Mouse (Mus musculus): ENCODE data around the gene Arhgap20. TPM values are rescaled to one million over a fixed set of nuclear protein-coding genes. Genes with fewer than 3 reads are reported as not detected.
A peak's percentile ranks its signal among the peaks of the same experiment; 100 is the strongest.

The Arhgap20 gene
- total RNA-seq, 2 experiments from 2014 or later: 93.0 to 93.3 TPM

DNA sequence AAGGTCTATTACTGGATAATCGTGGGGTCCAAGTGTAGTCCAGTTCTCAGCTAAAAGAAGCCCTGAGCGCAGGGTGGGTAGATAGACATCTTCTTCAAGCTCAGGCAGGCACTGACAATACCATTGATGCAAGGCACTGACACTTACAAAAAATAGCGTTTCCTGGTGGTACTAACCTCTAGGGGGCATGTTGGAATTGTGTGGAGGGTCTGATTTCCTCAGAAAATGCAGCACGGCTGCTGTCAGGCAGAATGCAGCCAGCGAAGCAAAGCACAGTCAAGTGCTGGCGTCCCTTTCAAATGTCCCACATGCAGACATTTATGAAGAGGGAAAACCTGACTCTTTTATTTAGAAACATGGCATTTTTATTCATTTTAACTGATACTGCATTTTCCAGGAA lies 22.2 kb downstream of the Arhgap20 start:
- no peak for DNase-seq (ENCODE audit: low spot score in 2 of 2)
- intact Hi-C loops (cut with DNase I): no loop called here

DNA sequence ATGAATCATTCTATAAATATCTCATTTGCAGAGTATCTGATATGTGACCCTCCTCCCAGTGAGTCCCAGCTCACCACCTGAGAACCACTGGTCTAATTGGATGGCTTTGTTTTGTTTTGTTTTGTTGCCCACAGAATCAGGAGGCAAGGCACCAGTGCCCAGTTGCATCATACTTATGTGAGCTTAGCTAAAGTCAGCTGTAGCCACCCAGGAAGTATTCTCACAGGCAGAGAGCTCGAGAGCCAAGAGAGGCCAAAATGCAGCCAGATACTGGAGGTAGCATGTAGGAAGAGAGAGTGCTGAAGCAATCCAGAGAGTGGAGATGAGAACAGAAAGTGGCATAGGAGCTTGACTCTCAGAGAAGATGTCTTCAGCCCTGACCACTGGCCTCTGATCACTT lies 23.3 kb downstream of the Arhgap20 start:
- intact Hi-C loops (cut with DNase I): no loop called here
- DNase-seq (ENCODE audit: low spot score in 2 of 2): no peak

DNA sequence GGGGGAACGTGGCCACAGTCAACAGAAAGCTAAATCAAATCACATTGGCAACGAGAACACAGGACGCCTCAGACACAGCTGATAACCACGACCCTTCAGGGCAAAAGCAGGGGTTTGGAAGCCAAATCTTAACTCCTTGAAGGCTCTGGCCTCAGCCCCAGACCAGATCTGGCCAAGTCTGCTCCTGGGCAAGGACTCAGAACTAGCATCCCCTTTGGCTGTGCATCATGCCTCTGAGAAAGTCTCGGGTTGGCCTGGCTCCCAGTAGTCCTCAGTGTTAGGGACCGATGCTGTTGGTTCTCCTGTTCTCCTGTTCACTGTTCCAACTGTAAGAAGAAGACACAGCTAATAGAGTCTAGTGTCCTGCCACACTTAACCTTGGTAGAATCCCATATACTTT lies 30.1 kb downstream of the Arhgap20 start:
- DNase-seq (ENCODE audit: low spot score in 2 of 2): no peak
- intact Hi-C loops (cut with DNase I): no loop called here

DNA sequence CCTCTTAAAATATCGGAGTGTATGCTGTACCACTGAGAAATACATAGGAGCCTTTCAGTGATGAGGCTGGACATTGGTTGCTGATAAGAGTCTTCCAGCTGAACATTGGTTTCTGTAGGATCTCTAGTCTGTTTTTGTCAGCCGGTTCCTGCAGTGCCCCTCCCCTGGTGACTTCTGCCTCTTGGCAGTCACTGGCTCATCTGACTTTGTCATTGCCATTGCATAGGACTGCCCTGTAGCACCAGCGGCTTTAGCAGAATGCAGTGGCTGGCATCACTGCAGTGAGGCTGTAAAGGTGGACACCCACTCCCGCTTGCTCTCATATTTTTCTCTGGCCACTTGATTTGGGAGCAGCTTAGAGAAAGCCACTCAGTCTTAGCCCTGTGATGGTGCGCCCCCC lies 33.1 kb downstream of the Arhgap20 start:
- intact Hi-C loops (cut with DNase I): no loop called here
- no peak for DNase-seq (ENCODE audit: low spot score in 2 of 2)

DNA sequence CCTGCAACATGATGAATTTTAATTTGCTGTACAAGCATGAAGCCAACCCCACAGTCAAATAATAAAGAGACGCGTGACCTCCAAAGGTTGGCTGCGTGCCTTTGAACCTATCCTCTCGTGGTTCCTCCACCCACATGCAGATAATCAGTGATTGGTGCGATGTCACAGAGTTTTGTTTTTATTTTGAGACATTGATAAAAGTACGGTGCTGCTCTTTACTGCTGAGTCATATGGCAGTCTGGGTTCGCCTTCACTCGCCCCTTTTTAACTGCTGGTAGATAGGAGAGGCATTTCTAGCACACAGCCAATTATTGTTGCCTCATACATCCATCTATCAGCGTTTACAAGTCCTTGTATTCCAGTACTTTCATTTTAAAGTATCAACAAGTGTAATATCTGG lies 34.0 kb downstream of the Arhgap20 start:
- intact Hi-C loops (cut with DNase I): no loop called here

DNA sequence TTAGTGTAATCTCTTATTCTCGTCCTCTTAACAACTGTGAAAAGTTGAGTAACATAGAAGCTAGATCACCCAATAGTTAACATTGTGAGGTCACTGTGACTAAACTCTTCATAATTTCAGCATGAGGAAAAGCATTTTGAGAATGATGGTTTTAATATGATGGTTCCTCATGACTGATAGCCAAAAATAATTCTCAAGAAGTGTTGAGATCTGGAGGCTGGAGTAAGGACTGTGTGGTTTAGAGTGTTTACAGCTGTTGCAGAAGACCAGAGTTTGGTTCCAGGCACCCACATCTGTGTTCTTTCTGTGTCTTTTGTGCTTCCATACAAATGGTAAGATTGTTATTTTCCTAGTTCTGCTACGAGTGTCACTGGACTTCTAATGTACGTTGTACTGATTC lies 42.1 kb downstream of the Arhgap20 start:
- intact Hi-C loops (cut with DNase I): no loop called here

More for the DNA sequence above, 34.0 kb downstream of the Arhgap20 start:
- no peak for DNase-seq (ENCODE audit: low spot score in 2 of 2)

DNA sequence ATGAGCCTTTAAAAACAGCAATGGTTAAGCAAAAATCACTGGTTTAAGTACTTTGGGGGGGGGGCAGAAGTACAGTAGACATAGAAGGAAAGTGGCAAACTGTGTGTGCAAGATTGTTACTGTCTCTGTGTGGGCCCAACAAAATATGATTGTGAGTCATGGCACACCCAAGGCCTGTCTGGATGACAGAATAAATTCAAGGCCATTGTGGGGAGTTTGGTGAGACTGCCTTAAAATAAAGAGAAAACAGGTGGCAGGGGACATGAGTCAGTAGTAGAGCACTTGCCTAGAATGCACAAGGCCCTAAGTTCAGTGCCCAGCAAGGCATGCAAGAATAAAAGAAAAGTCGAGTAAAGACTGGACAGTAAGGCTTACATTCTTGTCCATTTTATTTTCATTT lies 47.8 kb downstream of the Arhgap20 start:
- intact Hi-C loops (cut with DNase I): no loop called here
- DNase-seq (ENCODE audit: low spot score in 2 of 2): no peak

More for the DNA sequence above, 42.1 kb downstream of the Arhgap20 start:
- no peak for DNase-seq (ENCODE audit: low spot score in 2 of 2)

DNA sequence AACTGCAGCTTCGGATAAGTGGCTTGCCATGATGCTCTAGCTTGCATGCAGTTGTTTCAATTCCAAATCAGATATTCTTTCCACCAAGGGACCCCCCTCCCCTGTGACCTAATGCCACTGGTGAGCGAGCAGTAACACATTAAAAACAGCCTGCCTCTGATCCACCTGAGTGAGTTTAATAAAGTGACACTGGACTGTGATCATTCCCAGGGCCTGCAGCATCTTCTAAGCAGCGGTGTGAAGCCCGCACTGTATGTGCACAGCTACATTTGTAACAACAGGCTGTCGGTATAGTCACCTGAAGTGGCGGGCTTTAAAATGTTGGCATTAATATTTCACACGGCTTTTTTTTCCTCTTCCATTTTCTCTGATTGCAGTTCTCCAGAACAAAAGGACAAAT lies 59.4 kb downstream of the Arhgap20 start:
- intact Hi-C loops (cut with DNase I): no loop called here
- DNase-seq (ENCODE audit: low spot score in 2 of 2): no peak

DNA sequence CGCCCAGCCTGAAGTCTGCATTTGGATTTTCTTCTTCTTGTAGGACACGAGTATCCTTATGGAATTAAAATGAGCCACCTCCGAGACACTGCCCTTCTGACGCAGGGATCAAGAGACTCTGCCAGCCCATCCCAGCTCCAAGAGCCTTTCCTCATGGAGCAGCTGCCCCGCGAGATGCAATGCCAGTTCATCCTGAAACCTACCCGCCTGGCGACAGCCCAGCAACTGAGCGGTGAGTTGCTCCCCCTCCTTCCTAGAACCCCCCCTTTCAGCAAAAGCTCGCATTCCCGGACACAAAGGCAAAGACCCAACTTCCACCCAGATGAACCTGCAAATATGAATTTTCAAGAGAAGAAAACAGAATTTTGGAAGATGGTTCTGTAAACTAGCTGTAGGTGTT lies 66.5 kb downstream of the Arhgap20 start:
- intact Hi-C loops (cut with DNase I): no loop called here
- DNase-seq (ENCODE audit: low spot score in 2 of 2): no peak

DNA sequence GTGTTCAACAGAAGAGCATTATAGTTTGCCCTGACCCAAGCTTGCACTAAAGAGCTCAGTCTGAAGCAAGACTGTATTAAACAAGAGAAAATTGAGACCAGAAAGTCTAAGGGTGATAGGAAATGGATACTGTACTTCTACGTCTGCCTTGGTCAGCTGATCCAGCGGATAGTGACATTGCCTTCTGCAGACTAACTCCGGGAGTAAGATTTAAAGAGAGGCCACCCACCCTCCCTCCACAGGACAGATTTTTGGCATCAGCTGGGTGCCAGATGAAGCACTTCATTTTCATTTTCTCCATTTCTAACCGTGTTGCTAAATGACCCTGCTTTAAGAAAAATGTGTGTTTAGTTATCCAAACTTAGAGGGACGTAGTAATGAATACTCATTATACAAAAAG lies 67.2 kb downstream of the Arhgap20 start:
- no peak for DNase-seq (ENCODE audit: low spot score in 2 of 2)
- intact Hi-C loops (cut with DNase I): no loop called here

DNA sequence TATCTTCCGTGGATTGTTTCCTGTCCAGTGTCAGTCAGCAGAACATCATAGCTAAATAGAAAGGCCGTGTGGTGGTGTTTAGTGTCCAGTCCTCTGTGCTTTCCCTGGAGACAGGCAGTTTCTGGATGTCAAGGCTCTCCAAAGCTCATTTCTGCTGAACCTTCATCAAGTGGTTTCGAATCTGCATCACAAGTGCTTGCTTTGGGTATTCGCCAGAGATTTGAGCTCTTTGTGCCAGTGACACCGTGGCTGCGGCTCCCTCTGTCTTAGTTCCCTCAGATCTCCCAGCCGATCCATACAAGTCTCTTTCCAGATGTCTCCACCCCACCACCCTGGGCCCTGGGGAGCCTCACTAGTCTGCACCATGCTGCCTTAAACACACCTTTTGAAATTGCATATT lies 72.6 kb downstream of the Arhgap20 start:
- no peak for DNase-seq (ENCODE audit: low spot score in 2 of 2)
- intact Hi-C loops (cut with DNase I): no loop called here

DNA sequence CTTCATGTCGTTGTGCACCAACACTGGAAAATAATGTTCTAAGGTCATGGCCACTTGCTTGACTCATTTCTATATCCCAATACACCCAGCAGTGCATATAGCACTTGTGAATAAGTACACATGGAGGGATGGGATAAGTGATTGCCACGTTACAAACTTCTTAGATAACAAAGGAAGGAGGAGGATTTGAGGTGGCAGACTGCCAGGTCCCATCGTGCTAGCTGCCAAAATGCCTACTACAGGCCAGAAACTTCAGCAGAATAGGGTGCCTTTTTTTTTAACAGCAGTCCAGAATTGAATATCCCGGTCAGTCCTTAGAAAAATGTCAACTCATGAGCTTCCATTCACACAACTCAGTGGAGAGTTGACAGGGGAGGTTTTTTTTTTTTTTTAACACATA lies 78.1 kb downstream of the Arhgap20 start:
- intact Hi-C loops (cut with DNase I): no loop called here
- DNase-seq (ENCODE audit: low spot score in 2 of 2): peak; percentile 39 to 46

DNA sequence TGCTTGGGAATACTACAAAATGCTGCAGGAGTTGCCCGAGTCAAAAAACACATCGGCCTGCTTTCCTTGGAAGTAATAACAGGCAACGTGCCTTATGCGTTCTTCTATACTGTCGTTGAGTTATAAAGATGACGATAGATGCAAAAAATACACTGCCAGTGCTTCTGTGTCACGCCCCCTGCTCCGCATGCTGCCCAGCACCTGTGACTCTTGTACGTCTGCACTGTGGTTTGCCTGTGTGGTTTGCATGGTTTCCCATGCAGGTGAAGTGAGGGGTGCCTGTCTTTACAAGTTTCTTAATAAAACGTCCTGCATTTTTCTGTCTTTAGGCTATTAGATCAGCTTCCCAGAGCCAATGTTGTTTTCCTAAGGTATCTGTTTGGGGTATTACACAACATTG lies 80.7 kb downstream of the Arhgap20 start:
- DNase-seq (ENCODE audit: low spot score in 2 of 2): no peak
- intact Hi-C loops (cut with DNase I): loop anchor here (5.0 kb wide), 1 partner anchor 97 kb away; no protein-coding TSS in a partner anchor

DNA sequence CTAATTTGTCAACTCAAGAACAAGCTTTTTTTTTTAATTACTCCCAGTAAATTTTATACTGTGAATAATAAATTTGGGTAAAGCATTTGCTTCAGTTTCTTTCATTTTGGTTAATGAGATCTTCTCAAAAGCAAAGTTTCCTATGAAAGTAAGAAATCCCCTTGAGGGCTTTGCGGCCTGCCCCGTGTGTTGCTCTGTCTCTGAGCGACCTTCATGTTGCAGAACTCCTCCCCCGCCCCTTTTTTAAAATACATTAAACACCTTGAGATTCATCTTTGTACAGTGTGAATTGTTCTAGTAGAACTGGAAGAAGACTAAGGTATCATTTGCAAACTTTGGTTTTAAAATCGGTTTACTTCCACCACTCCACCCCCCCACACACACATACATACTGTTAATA lies 88.6 kb downstream of the Arhgap20 start:
- DNase-seq (ENCODE audit: low spot score in 2 of 2): no peak
- intact Hi-C loops (cut with DNase I): no loop called here

DNA sequence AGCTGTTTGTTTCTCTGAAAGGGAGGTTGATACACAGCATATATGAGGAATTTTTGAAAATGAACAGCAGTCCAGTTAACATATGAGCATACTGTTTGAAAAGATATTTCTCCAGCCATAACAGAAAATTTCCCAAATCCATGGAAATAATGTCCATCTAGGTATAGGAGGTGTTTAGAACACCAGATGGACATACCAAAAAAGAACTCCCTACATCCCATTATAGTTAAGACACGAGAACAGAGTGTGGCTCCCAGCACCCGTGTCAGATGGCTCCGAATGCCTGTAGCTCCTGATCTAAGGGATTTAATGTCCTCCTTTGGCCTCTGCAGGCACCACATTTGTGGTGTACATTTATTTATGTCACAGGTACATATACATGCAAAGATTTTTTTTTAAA lies 99.1 kb downstream of the Arhgap20 start:
- peak in 1 of 2 experiments; percentile 22 for DNase-seq (ENCODE audit: low spot score in 2 of 2)
- intact Hi-C loops (cut with DNase I): no loop called here

DNA sequence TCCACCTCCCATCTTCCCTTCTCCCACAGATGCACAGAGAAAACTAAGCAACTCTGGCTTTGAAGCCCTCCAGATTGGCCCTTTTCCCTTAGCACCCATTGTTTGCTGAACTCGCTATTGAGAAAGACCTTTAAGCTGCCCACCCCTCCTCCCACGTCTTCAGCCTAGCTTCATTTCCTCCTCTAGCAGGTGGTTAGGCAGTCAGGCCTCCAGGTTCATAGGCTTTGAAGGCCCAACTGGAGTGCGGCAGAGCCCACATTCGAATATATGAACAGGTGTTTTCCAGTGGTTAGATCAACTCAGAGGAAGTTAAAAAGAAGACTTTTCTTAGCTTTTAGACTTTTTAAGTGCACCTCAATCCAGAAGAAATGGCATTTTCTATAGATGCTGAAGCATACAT lies 101.5 kb downstream of the Arhgap20 start:
- no peak for DNase-seq (ENCODE audit: low spot score in 2 of 2)
- intact Hi-C loops (cut with DNase I): no loop called here

DNA sequence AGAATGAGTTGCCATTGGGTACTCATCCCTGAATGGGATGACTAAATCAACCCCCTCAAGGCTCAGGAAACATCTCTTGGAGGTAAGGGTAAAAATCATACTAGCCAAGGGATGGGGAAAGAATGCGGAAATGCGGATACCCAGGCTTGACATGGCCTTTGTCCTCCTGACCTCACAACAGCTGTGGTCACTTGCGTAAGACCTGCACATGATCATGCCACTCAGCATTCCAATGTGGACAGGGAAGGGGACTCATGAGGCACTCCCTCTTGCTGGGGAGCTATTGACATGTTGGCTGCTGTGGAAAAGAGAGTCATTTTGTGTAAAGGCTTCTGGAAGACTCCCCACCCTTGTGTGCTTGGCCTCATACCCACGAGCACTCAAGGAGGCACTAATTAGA lies 103.9 kb downstream of the Arhgap20 start:
- intact Hi-C loops (cut with DNase I): no loop called here
- DNase-seq (ENCODE audit: low spot score in 2 of 2): no peak

DNA sequence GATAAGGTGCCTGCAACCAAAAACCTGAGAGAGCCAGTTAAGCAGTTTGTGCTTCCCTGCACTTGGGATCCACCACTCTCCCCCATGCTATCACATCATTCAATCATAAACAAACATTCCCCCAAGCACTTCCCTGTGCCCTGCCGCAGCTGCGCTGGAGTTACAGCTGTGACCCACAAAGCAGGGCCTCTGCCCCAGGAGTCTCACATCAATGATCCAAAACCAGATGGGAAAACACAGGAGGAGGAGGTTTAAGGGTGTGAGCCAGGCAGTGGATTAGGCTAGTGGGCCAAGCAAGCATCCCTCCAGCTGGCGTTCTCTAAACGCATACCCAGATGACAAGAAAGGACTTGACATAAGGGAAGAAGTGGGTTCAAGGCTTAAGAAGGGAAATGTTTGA lies 109.2 kb downstream of the Arhgap20 start:
- intact Hi-C loops (cut with DNase I): no loop called here

DNA sequence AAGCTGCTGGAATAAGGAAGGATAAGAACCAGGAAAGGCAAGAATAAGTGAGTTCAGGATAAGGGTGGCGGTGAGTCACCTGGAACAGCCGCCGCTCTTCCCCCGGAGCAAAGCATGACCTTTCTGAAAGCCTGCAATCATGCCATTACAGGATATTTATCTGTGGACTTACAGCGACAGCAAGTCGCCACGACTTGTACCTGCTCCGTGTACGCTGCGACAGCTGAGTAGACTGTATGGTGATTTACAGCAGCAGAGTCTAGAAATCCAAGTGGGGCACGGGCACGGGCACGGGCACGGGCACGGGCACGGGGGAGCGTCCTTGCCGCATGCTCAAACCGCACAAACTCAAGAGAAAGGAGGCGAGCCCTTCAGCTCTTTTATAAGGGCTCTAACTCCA lies 110.4 kb downstream of the Arhgap20 start:
- no peak for DNase-seq (ENCODE audit: low spot score in 2 of 2)
- intact Hi-C loops (cut with DNase I): no loop called here

More for the DNA sequence above, 109.2 kb downstream of the Arhgap20 start:
- no peak for DNase-seq (ENCODE audit: low spot score in 2 of 2)

DNA sequence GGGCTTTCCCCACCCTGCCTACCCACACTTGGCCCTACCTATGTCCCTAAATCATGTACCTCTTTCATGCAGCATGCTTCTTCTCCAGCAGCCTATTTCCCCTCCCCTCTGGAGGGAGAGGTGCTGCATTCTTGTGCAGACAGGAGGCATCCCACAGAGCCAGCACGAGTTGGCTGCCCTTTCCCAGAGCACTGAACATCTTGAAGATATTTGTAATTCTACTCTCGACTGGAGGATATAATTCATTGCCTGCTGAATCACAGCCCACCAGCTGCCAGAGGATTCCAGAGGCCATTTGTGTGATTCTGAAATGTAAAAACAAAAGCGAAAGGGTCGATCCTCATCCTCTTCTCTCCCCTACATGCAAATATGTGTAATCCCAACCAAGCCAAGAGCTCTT lies 116.2 kb downstream of the Arhgap20 start:
- intact Hi-C loops (cut with DNase I): no loop called here
- peak; percentile 22 to 51 for DNase-seq (ENCODE audit: low spot score in 2 of 2)

DNA sequence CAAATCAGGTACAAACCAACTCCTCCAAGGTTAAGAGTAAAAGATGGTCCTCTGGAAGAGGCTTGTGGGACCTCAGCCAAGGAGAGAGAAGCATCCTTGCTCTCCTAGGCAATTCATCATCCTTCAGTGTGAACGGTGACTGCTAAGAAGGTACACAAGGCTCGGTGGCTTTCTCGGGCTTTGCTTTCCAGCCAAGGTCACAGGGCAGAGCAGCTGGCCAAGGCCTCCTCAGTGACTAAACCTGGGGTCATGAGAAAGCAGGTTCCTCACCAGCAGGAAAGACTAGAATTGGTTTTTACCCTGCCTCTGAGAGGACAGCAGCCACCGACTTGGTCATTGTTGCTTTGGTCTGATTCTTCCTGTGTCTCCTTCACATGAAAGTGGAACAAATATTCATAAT lies 116.7 kb downstream of the Arhgap20 start:
- no peak for DNase-seq (ENCODE audit: low spot score in 2 of 2)
- intact Hi-C loops (cut with DNase I): no loop called here

DNA sequence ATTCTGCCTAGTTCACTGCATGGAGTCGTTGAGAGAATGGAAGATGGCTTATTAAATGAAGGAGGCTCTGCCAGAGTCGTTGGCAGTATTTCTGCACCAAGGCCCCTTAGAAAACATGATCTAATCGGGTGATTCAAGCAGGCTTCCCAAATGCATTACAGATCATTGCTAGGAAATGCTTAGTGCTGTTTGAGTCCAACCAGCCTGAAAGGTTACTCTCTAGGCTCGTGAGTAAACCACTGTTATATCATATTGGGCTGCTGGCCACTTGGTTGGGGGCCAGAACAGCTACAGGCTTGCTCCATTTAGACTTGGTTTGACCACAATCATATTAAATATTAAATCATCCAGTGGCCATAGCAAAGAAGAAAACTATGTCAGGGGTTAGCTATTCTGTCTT lies 118.2 kb downstream of the Arhgap20 start:
- DNase-seq (ENCODE audit: low spot score in 2 of 2): no peak
- intact Hi-C loops (cut with DNase I): no loop called here
